Mouse (Mus musculus) spleen, adult 2 months (tissue): ENCODE measurements at regions not wholly inside any gene's neighbourhood (a gene's known extent, or its start where the extent isn't known, plus 50 kb on each side); places are given as distances from the start of the nearest gene placed in this dataset.

Experiments used
- CTCF ChIP-seq: fragments of 200-500 bp; IDR thresholded peaks from 2 replicates; pipeline ENCODE4 v1.5.1; 2011; ENCODE audit warnings: mild to moderate bottlenecking, inconsistent platforms; ENCODE audit not compliant: insufficient read depth, insufficient read length, insufficient replicate concordance; ENCODE audit errors: extremely low read depth
- POLR2A ChIP-seq: fragments of 200-500 bp; IDR thresholded peaks from 2 replicates; pipeline ENCODE4 v1.6.1; 2011; ENCODE audit warnings: low read depth, low read length, inconsistent platforms

- TF ChIP-seq POLR2A (no peak), CTCF (no peak)
These were observed 2124.2 kb downstream of the Gm37988 start for GRCm38 (mm10) chr1:6931876-6932275.
